8 mouse cellular contexts compared by ENCODE assay signal in the genomic region with DNA sequence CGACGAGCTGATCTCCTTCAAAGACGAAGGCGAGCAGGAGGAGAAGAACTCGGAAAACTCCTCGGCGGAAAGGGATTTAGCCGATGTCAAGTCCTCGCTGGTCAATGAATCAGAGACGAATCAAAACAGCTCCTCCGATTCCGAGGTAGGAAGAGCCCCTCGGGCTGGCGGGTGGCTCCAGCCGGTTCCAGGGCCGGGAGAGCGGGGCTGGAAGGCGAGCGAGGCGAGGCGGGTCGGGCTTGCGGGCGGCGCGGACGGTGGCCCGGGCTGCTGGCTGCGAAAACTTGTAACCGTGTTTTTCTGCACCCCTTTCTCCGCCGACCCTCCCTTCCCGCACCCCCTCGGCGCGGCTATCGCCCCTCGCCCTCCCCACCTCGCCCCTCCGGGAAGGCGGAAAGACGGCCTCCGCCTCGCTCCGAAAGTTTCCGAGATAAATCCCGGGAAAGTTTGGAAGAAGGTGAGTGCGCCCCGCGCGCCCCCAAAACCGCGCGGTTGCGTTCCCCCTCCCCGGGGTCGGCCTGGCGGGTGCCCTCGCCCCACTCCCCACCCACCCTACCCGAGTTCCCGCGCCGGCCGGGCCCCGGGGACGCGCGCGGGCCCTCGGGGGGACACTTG. TPM values are rescaled to one million over a fixed set of nuclear protein-coding genes. Genes with fewer than 3 reads are reported as not detected.
A peak's percentile ranks its signal among the peaks of the same experiment; 100 is the strongest.
DNase-seq lines count a peak whose midpoint lies in the region; ATAC-seq and TF ChIP-seq lines count a peak whose summit lies in the region.

No protein-coding gene starts in this region.

- no peaks in the 10 kb centered on the region for H3K36me3 ChIP-seq in embryonic facial prominence, embryonic 12.5 days
- no peaks in the 10 kb centered on the region for H3K36me3 ChIP-seq in heart, embryonic 16.5 days (ENCODE audit: control insufficient read depth, insufficient read depth)
- H3K36me3 ChIP-seq in midbrain, embryonic 11.5 days (ENCODE audit: control insufficient read depth, insufficient read depth, low read length), result no peaks in the 10 kb centered on the region
- no peaks in the 10 kb centered on the region for H3K36me3 ChIP-seq in testis, adult 2 months (ENCODE audit: control insufficient read depth, insufficient read depth, low read length)

- H3K4me1 ChIP-seq in embryonic facial prominence, embryonic 12.5 days, result peaks cover 29% of the 10 kb centered on the region
- peaks cover 23% of the 10 kb centered on the region for H3K4me1 ChIP-seq in heart, embryonic 16.5 days (ENCODE audit: control insufficient read depth, insufficient read depth, low read length)
- peaks cover 30% of the 10 kb centered on the region for H3K4me1 ChIP-seq in midbrain, embryonic 11.5 days (ENCODE audit: control insufficient read depth, insufficient read depth, low read length)
- peaks cover 16% of the 10 kb centered on the region for H3K4me1 ChIP-seq in testis, adult 2 months (ENCODE audit: control insufficient read depth, insufficient read depth, low read length)

- peak overlapping the region; percentile 99 for H3K9ac ChIP-seq in embryonic facial prominence, embryonic 12.5 days
- peak overlapping the region; percentile 92 for H3K9ac ChIP-seq in heart, embryonic 16.5 days (ENCODE audit: low read length)
- H3K9ac ChIP-seq in midbrain, embryonic 11.5 days (ENCODE audit: low read length), result peak overlapping the region; percentile 96

- no peak for ATAC-seq in embryonic facial prominence, embryonic 12.5 days (ENCODE audit: insufficient number of reproducible peaks, insufficient read depth, low FRiP score, low TSS enrichment)
- ATAC-seq in heart, embryonic 16.5 days (replicated peaks; ENCODE audit: extremely low read depth, insufficient read depth, low FRiP score), result 0 out of 2 replicates have a peak, but pooled peaks have one; percentile 12
- peak; percentile 3 for ATAC-seq in midbrain, embryonic 11.5 days (ENCODE audit: low FRiP score)
- no peak for ATAC-seq in megakaryocyte progenitor cell, adult 5-6 weeks (replicated peaks; ENCODE audit: poor library complexity)

- H3K27ac ChIP-seq in embryonic facial prominence, embryonic 12.5 days, result peak overlapping the region; percentile 100
- H3K27ac ChIP-seq in heart, embryonic 16.5 days (ENCODE audit: low read length), result peak overlapping the region; percentile 96
- H3K27ac ChIP-seq in midbrain, embryonic 11.5 days (ENCODE audit: low read depth, low read length), result peak overlapping the region; percentile 99
- peak overlapping the region; percentile 88 for H3K27ac ChIP-seq in testis, adult 2 months (ENCODE audit: control insufficient read depth, insufficient read depth, low read depth, low read length)

- peak overlapping the region; percentile 91 for H3K4me3 ChIP-seq in embryonic facial prominence, embryonic 12.5 days
- peak overlapping the region; percentile 77 for H3K4me3 ChIP-seq in heart, embryonic 16.5 days (ENCODE audit: low read length)
- H3K4me3 ChIP-seq in midbrain, embryonic 11.5 days (ENCODE audit: low read depth, low read length), result peak overlapping the region; percentile 97
- peak overlapping the region; percentile 96 for H3K4me3 ChIP-seq in testis, adult 2 months (ENCODE audit: control insufficient read depth, low read depth, low read length)

- no peak for TF ChIP-seq CTCF in testis, adult 2 months (IDR thresholded peaks at IDR 0.05; ENCODE audit: control insufficient read depth, insufficient read depth, insufficient replicate concordance, low read depth, low read length)

- peak; percentile 23 for DNase-seq in right cerebral cortex, postnatal 25 days
- DNase-seq in right cerebral cortex, adult 2 months (ENCODE audit: low spot score in 2 of 2), result no peak
- peak; percentile 65 for DNase-seq in kidney, postnatal 14 days
- peak; percentile 96 for DNase-seq in midbrain, embryonic 11.5 days (ENCODE audit: low spot score, missing footprints)

- H3K27me3 ChIP-seq in embryonic facial prominence, embryonic 12.5 days, result no peaks in the 10 kb centered on the region
- no peaks in the 10 kb centered on the region for H3K27me3 ChIP-seq in heart, embryonic 16.5 days (ENCODE audit: control insufficient read depth, insufficient read depth, low read length)
- H3K27me3 ChIP-seq in midbrain, embryonic 11.5 days (ENCODE audit: control insufficient read depth, insufficient read depth, low read length), result no peaks in the 10 kb centered on the region
- H3K27me3 ChIP-seq in testis, adult 2 months (ENCODE audit: control insufficient read depth, insufficient read depth, low read length), result peaks cover 11% of the 10 kb centered on the region

- H3K9me3 ChIP-seq in embryonic facial prominence, embryonic 12.5 days, result no peaks in the 10 kb centered on the region
- no peaks in the 10 kb centered on the region for H3K9me3 ChIP-seq in heart, embryonic 16.5 days (replicated peaks; ENCODE audit: control insufficient read depth, low read length)
- H3K9me3 ChIP-seq in midbrain, embryonic 11.5 days (ENCODE audit: control insufficient read depth, low read length), result no peaks in the 10 kb centered on the region

- peak overlapping the region; percentile 86 for H3K4me2 ChIP-seq in embryonic facial prominence, embryonic 12.5 days (replicated peaks)
- H3K4me2 ChIP-seq in heart, embryonic 16.5 days (ENCODE audit: low read depth, low read length), result peak overlapping the region; percentile 84
- H3K4me2 ChIP-seq in midbrain, embryonic 11.5 days, result peak overlapping the region; percentile 75

- WGBS in embryonic facial prominence, embryonic 12.5 days, result under 1% methylated on average over 67 of the region's 70 CpGs
- WGBS in heart, embryonic 16.5 days, result 1% methylated on average over 68 of the region's 70 CpGs
- WGBS in midbrain, embryonic 11.5 days, result under 1% methylated on average over 53 of the region's 70 CpGs

- 0 out of 2 replicates have a peak, but pooled peaks have one; percentile 14 for TF ChIP-seq POLR2A in testis, adult 2 months (IDR thresholded peaks at IDR 0.05; ENCODE audit: control insufficient read depth, low read depth, low read length)

RNA-seq across cellular contexts. Expression of a gene that starts 0.9 kb away (rescaled TPM):
- 137 and 148 TPM in 2 replicates for polyA plus RNA-seq in embryonic facial prominence, embryonic 12.5 days (2016; fragmentation: Nextera tagmentation; extraction: Ambion mirVana)
- polyA plus RNA-seq in heart, embryonic 16.5 days (2015; fragmentation: Nextera tagmentation; extraction: Ambion mirVana), result 36.6 and 45.6 TPM in 2 replicates
- 379 and 401 TPM in 2 replicates for polyA plus RNA-seq in midbrain, embryonic 11.5 days (2014; fragmentation: Nextera tagmentation; extraction: Ambion mirVana)
- 6.1 and 6.2 TPM in 2 replicates for polyA plus RNA-seq in testis, adult 2 months (2012; rRNA removed)
- total RNA-seq in megakaryocyte progenitor cell, adult 5-6 weeks (2015), result 3.6 and 6.2 TPM in 2 replicates
- 0.37 and 0.71 TPM in 2 replicates for total RNA-seq in megakaryocyte progenitor cell, adult 5-6 weeks (2017)

Comparison
In these comparisons a context has a peak if more than half of its experiments do, and no peak if none do; other contexts are left out.
1. DNase-seq: peak in right cerebral cortex, postnatal 25 days (single experiment), kidney, postnatal 14 days (single experiment) and midbrain, embryonic 11.5 days (single experiment); none in right cerebral cortex, adult 2 months (0 of 2).
2. ATAC-seq: peak in heart, embryonic 16.5 days (single experiment) and midbrain, embryonic 11.5 days (single experiment); none in embryonic facial prominence, embryonic 12.5 days (single experiment) and megakaryocyte progenitor cell, adult 5-6 weeks (single experiment).
3. Peak in every context shown above with its lines, with median percentiles within 50 percentile points of each other: H3K27ac ChIP-seq, H3K4me2 ChIP-seq, H3K4me3 ChIP-seq and H3K9ac ChIP-seq.